Mouse (Mus musculus) ES-Bruce4 (cell line): ENCODE results near the gene Dr1.

Source experiments
- CTCF ChIP-seq: IDR thresholded peaks from one replicate; pipeline ENCODE4 v1.8.1; 2011; ENCODE audit warnings: low read depth, low read length
- POLR2A ChIP-seq: IDR thresholded peaks from one replicate; pipeline ENCODE4 v1.8.1; 2011; ENCODE audit warnings: low read length; ENCODE audit not compliant: insufficient read depth

DNA sequence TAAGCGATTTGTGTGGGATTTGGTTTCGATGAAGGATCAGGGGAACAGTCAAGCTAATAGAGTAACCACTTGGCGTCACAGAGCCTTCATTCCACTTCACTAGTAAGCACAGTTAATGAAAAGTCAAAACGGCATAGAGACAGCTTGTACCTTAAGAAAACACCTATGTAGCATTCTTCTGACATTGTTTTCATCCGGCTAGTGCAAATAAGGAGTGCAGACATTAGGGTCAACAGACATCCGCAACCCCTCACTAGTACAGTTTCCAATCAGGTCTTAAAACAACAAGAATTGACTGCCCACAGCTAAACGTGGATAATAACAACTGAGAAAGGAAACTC, 1.1 kb downstream of the Dr1 start:
- no peak for TF ChIP-seq POLR2A
- no peak for TF ChIP-seq CTCF
